Mouse (Mus musculus) liver, embryonic 14.5 days (tissue): Measurements from ENCODE around the gene Elovl6.

Experiments used
- CTCF ChIP-seq: IDR thresholded peaks from 2 replicates; pipeline ENCODE4 v1.5.1; 2016; ENCODE audit warnings: antibody characterized with exemption, low read depth, control low read depth
- EP300 ChIP-seq: IDR thresholded peaks from 2 replicates; pipeline ENCODE4 v1.6.1; 2016; ENCODE audit warnings: antibody characterized with exemption, low read depth

DNA sequence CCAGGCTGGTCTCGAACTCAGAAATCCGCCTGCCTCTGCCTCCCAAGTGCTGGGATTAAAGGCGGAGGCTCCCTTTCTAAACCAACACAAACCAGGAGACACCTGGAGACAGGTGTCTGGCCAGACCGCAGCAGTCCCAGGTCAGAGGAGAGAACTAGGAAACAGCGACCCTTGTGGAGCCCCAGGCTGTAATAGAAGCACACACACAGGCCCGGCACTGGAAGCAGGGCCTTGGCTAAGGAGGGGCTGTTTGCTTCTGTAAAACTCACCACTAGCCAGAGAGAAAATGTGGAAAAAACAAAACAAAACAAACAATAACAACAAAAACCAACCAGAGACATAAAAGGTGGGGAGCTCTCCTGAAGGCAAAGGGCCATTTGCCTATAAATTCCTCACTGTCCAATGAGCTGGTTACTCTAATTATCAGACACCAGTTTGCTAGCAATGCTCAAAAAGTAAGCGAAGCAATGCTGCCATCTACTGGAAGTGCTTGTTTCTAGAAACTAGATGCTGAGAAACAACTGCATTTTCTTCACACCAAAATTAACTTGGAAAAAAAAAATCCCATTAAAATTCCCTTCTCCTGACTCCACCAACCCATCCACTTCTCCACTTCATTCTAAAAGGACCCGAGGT lies 154.7 kb downstream of the Elovl6 start:
- peak; percentile 59 for TF ChIP-seq CTCF
- no peak for TF ChIP-seq EP300
